Mouse (Mus musculus) adrenal gland, adult 2 months (tissue): ENCODE measurements around the gene Park7. TPM values are rescaled to one million over a fixed set of nuclear protein-coding genes. Genes with fewer than 3 reads are reported as not detected.
"Not testable (repeated sequence)": the region's sequence is repeated elsewhere in the genome, so short reads cannot be mapped to it uniquely, and the experiment has no call there.

Source experiments
- DNase-seq: peaks from one replicate; pipeline ENCODE4 v3.0.0; 2021
- polyA plus RNA-seq: library from polyadenylated mRNA; depleted of rRNA; stranded (reverse); fragments of >200 nt; gene quantifications from 2 replicates; pipeline ENCODE4 v1.2.3, GENCODE M21; 2012
- total RNA-seq, 2 experiments: library from RNA; stranded (reverse); gene quantifications; 2 replicates each; pipeline ENCODE4 v1.2.3; 2021

Park7 gene
- total and polyA plus RNA-seq, 3 experiments: 78.6 to 292 (median 274) TPM

- no peak for DNase-seq
Measured at GRCm38 (mm10) chr4:150913743-150914142, 494 bp downstream of the Park7 start.

- no peak for DNase-seq
Measured at GRCm38 (mm10) chr4:150910164-150910951, 3.9 kb downstream of the Park7 start.

GRCm38 (mm10) chr4:150909451-150910156 is 4.6 kb downstream of the Park7 start:
- peak; percentile 99 for DNase-seq

GRCm38 (mm10) chr4:150908512-150908911 is 5.7 kb downstream of the Park7 start:
- DNase-seq: not testable (repeated sequence)

- no peak for DNase-seq
Measured at GRCm38 (mm10) chr4:150907099-150907498, 7.1 kb downstream of the Park7 start.

GRCm38 (mm10) chr4:150903091-150903742 is 11.0 kb downstream of the Park7 start:
- no peak for DNase-seq

GRCm38 (mm10) chr4:150902062-150902461 is 12.2 kb downstream of the Park7 start:
- DNase-seq: no peak

- DNase-seq: peak; percentile 81
Measured at GRCm38 (mm10) chr4:150901651-150902050, 12.6 kb downstream of the Park7 start.

GRCm38 (mm10) chr4:150900486-150900885 is 13.8 kb downstream of the Park7 start:
- no peak for DNase-seq

GRCm38 (mm10) chr4:150898716-150899365 is 15.4 kb downstream of the Park7 start:
- peak; percentile 86 for DNase-seq

- DNase-seq: no peak
Measured at GRCm38 (mm10) chr4:150896896-150897624, 17.2 kb downstream of the Park7 start.

GRCm38 (mm10) chr4:150894718-150895501 is 19.3 kb downstream of the Park7 start:
- DNase-seq: no peak

- DNase-seq: no peak
Measured at GRCm38 (mm10) chr4:150891308-150891707, 22.9 kb downstream of the Park7 start.

GRCm38 (mm10) chr4:150889955-150890315 is 24.3 kb downstream of the Park7 start:
- DNase-seq: no peak

GRCm38 (mm10) chr4:150889273-150889954 is 24.8 kb downstream of the Park7 start:
- DNase-seq: no peak

GRCm38 (mm10) chr4:150888492-150888891 is 25.7 kb downstream of the Park7 start:
- no peak for DNase-seq

- no peak for DNase-seq
Measured at GRCm38 (mm10) chr4:150887903-150888302, 26.3 kb downstream of the Park7 start.

GRCm38 (mm10) chr4:150882632-150883031 is 31.6 kb downstream of the Park7 start:
- DNase-seq: no peak

- DNase-seq: no peak
Measured at GRCm38 (mm10) chr4:150880364-150880763, 33.9 kb downstream of the Park7 start.

- no peak for DNase-seq
Measured at GRCm38 (mm10) chr4:150879631-150880030, 34.6 kb downstream of the Park7 start.
